Mouse (Mus musculus): ENCODE results near the gene Draxin.

- TF ChIP-seq CTCF (IDR thresholded peaks at IDR 0.05; ENCODE audit: extremely low read depth, insufficient read length, insufficient replicate concordance, low read depth, low read length), result no peak
- TF ChIP-seq POLR2A (IDR thresholded peaks at IDR 0.05; ENCODE audit: low read depth, low read length), result no peak
Observed at GRCm38 (mm10) chr4:148107621-148108291, 22.7 kb downstream of the Draxin start.

Data from small intestine, adult 2 months (tissue).